Mouse (Mus musculus) gastrocnemius, postnatal 10 days (tissue): Measurements from ENCODE around the gene L3mbtl2. TPM values are rescaled to one million over a fixed set of nuclear protein-coding genes. Genes with fewer than 3 reads are reported as not detected.

Experiments used
- DNase-seq: peaks from one replicate; pipeline ENCODE4 v3.0.0; 2021; ENCODE audit warnings: mixed read lengths
- total RNA-seq, 2 experiments: library from RNA; stranded (reverse); gene quantifications; 2 replicates each; pipeline ENCODE4 v1.2.3; 2021

L3mbtl2 gene
- total RNA-seq, 2 experiments from 2014 or later: 7.5 to 9.3 TPM

GRCm38 (mm10) chr15:81708991-81709390, 45.3 kb downstream of the L3mbtl2 start:
- DNase-seq: no peak

- DNase-seq: no peak
These were observed 46.0 kb downstream of the L3mbtl2 start for GRCm38 (mm10) chr15:81709686-81710085.

GRCm38 (mm10) chr15:81710801-81711200, 47.1 kb downstream of the L3mbtl2 start:
- no peak for DNase-seq

GRCm38 (mm10) chr15:81713742-81714141, 50.1 kb downstream of the L3mbtl2 start:
- DNase-seq: no peak

- DNase-seq: no peak
These were observed 54.8 kb downstream of the L3mbtl2 start for GRCm38 (mm10) chr15:81718336-81719138.

GRCm38 (mm10) chr15:81719139-81719531, 55.4 kb downstream of the L3mbtl2 start:
- no peak for DNase-seq

- no peak for DNase-seq
These were observed 58.7 kb downstream of the L3mbtl2 start for GRCm38 (mm10) chr15:81722361-81722760.

GRCm38 (mm10) chr15:81723653-81724052, 60.0 kb downstream of the L3mbtl2 start:
- no peak for DNase-seq

GRCm38 (mm10) chr15:81725965-81726364, 62.3 kb downstream of the L3mbtl2 start:
- DNase-seq: no peak

GRCm38 (mm10) chr15:81729241-81729791, 65.6 kb downstream of the L3mbtl2 start:
- DNase-seq: no peak

GRCm38 (mm10) chr15:81729792-81730635, 66.3 kb downstream of the L3mbtl2 start:
- DNase-seq: peak; percentile 93

- no peak for DNase-seq
These were observed 71.4 kb downstream of the L3mbtl2 start for GRCm38 (mm10) chr15:81735075-81735474.

Other genes with a start within 250 kb of the L3mbtl2 start
- gene Rbx1, start 197.6 kb upstream of the L3mbtl2 start, total RNA-seq: 100 to 1,000 TPM; 118 to 123 TPM
- gene Ep300, start 78.5 kb upstream of the L3mbtl2 start, total RNA-seq: 10 to 100 TPM; 31.2 to 38.4 TPM
- 1 to 10 TPM; 2.4 to 3.4 TPM for gene Chadl, start 33.4 kb downstream of the L3mbtl2 start, total RNA-seq
- gene Zc3h7b, start 81.2 kb downstream of the L3mbtl2 start, total RNA-seq: 10 to 100 TPM; 39.8 to 43.1 TPM
- 10 to 100 TPM; 28.6 to 31.3 TPM for gene Rangap1, start 81.6 kb downstream of the L3mbtl2 start, total RNA-seq
- gene Tef, start 138.5 kb downstream of the L3mbtl2 start, total RNA-seq: 100 to 1,000 TPM; 127 to 130 TPM
- gene Tob2, start 194.9 kb downstream of the L3mbtl2 start, total RNA-seq: 10 to 100 TPM; 38.1 to 80.4 TPM
- 10 to 100 TPM; 37.4 to 39.6 TPM for gene Phf5a, start 208.0 kb downstream of the L3mbtl2 start, total RNA-seq
- 100 to 1,000 TPM; 789 to 874 TPM for gene Aco2, start 208.4 kb downstream of the L3mbtl2 start, total RNA-seq